Mouse (Mus musculus) left cerebral cortex, postnatal 14 days (tissue): ENCODE measurements around the gene Itga3. TPM values are rescaled to one million over a fixed set of nuclear protein-coding genes. Genes with fewer than 3 reads are reported as not detected.

Source experiments
- DNase-seq, 2 experiments: peaks; one replicate each; pipeline ENCODE4 v3.0.0; 2021 to 2022; ENCODE audit warnings: low spot score in 2 of 2, mixed read lengths in 1 of 2
- intact Hi-C: fragments of 180-260 bp; cut with DNase I; formaldehyde crosslinking; loops from one replicate; pipeline ENCODE4 v1.15.1; 2025
- total RNA-seq, 2 experiments: library from RNA; stranded (reverse); gene quantifications; 2 replicates each; pipeline ENCODE4 v1.2.3; 2021

The Itga3 gene
- total RNA-seq, 2 experiments from 2014 or later: 12.2 to 15.5 TPM

DNA sequence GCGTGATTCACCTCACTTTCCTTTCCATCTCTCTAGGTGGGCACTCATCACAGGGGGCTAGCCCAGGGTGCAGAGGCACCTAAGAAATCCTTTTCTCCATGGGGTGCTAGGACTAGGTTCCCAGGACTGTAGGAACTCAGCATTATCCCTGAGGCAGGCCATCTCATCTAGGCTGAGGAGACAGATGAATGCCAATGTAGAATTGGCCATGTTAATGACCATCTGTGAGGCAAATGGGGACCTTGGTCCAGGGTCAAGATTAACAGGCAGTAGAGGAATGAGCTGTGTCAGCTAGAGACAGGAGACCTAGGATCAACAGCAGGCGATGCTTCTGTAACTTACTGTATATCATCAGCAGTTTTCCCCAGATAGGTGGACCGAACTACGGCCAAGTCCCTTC, 36.8 kb downstream of the Itga3 start:
- intact Hi-C loops: loop anchor here (10.0 kb wide), 1 partner anchor 215 kb away; no protein-coding TSS in a partner anchor
- DNase-seq: no peak

DNA sequence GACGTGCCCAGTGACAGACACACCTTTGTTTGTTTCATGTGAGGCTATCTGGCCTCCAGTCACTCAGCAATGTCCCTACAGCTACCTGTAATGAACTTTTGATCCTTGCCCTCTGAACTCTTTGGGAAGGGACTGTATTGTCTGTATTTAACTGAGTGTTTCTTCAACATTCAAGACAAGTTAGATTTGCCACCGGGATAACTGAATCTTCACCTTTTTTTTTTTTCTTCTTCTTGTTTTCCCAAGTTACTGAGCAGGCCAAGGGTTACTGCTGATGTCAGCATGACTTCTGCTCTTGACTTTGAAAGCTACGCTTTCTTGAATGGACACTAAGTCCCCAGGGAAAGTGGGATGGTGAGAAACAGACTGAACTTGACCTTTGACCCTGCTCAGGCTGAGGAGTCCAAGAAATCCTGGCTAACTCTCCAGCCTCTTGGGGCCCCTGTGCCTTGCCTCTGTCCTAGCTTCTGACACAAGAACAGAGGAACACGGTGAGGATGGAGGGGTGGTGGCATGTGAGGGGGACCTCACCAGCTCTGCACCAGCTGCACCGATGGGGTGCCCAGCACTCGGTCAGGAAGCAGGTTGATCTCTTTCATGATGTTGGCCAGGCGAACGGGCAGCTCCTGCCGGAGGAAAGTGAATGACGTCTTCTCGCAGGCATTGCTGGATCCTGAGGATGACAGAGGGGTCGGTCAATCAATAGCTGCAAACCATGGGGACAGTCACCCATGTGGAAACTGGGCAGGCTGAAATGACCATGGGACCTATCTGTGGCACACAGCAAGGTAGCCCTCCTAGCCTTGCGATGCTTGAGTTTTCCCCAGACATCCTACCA, 37.6 kb downstream of the Itga3 start:
- intact Hi-C loops: no loop called here
- no peak for DNase-seq

DNA sequence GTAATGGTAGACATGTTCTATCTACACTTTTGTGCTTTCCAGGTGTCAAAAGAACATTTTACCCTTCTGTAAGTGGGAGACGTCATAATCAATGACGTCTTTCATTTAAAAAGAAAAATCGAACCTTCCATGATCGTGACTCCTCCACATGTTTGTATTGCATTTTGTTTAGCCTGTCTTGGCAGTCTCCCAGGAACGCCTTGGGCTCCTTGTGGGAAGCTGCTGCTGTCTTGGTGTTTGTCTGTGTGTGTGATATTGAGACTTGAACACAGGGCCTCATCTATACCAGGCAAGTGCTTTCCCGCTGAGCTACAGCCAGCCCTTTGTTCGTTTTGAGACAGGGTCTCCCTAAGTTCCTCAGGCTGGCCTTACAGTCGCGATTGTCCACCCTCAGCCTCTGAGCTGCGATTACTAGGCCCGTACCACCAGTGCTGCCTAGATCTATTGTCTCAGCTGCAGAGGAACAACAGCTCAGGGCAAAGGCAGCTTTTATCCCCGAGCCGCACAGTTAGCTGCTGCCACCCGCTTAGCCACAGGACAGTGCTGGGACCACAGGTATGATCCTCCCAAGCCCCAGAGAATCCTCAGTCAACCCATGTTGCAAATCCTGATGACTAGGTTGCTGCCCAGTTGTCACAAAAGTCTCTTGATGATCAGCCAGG, 38.3 kb downstream of the Itga3 start:
- no peak for DNase-seq

DNA sequence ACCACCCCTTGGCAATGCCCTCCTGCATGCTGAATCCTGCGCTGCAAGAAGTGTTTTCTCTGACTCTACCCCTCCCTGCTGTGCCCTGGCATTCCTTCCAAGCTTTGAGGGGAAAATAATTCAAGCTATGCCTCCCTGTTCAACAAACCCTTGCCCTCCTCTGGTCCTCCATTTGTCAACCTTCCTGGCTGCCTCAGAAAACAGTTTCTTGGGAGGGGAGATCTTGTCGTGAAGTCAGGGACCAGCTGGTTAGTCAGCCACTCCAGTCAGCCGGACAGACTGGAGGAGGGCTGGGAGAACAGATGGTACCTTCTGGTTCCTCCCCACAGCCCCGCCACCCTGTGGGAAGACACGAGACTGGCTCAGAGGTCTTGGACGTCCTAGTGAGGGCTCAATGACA, 39.3 kb downstream of the Itga3 start:
- intact Hi-C loops: no loop called here
- DNase-seq: no peak

More for the DNA sequence above, 38.3 kb downstream of the Itga3 start:
- intact Hi-C loops: no loop called here

DNA sequence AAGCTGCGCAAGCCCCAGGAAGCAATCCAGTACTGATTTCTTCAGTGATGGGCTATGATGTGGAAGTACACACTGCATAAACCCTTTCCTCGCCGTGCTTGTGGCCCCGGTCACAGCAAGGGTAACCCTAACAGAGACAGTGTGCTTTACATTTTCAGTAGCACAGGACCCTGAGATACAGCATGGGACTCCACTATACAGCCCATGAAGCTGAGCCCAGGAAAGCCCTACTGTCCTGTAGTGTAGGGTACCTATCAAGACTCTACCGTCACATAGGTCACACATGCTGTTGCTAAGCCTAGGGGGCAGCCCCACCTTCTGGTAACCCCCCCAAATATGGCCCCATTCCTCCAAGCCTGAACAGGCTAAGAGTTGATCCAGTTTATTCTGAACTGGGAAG, 40.1 kb downstream of the Itga3 start:
- intact Hi-C loops: no loop called here
- DNase-seq: no peak

DNA sequence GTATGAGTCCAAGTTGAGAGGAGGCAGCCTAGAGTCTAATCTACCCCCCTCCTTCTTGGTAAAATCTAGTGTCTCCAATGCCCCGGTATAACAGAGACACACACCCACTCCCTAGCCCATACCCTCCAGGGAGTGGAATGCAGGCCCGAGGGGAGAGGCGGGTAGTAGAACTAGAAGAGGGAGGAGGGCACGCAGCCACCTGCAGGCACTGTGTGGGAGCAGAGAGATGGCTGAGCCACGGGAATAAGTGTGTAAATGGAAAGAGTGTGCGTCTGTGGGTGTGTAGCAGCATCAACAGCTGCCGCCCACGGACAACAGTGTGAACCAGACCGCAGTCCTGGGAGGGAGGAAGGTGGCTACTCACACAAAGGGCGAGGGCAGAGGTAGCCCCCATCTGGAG, 41.7 kb downstream of the Itga3 start:
- peak in 1 of 2 experiments; percentile 50 for DNase-seq
- intact Hi-C loops: no loop called here

DNA sequence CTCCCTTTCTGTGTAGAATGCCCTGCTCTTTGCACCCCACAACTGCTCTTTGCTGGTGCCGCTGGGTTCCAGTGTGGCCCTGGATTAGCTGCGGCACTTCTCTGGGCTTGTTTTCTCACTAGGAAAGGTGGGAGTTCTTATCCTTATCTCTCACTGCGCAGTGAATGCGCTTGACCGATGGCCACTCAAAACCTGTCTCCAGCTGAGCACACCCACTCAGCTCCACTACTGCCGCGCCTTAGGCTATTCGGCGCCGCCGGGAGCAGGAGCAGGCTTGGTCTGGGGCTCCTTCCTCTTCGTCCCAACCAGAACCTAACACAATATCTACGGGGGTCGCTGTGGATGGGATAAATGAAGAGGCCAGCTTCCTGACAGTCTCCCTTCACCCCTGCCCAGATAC, 43.0 kb downstream of the Itga3 start:
- intact Hi-C loops: no loop called here
- DNase-seq: no peak

DNA sequence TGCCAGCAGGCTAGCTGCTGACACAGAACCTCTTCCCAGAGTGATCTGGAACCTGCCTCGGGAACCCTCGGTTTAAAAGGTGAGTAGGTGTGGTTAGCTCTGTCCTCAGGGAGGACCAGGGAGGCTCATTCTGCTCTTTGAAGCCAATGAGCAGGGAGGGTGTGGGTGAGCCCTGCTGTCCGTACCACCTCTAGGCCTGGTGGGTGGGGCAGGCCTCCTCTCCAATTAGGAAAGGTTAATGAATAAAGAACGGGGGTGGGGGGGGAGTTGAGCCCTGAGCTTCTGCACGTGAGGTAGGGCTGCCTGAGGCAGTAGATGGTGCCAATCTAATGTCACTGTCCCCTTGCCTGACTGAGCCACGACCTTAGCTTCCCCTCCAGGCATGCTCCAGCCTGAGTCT, 43.7 kb downstream of the Itga3 start:
- intact Hi-C loops: no loop called here
- no peak for DNase-seq

DNA sequence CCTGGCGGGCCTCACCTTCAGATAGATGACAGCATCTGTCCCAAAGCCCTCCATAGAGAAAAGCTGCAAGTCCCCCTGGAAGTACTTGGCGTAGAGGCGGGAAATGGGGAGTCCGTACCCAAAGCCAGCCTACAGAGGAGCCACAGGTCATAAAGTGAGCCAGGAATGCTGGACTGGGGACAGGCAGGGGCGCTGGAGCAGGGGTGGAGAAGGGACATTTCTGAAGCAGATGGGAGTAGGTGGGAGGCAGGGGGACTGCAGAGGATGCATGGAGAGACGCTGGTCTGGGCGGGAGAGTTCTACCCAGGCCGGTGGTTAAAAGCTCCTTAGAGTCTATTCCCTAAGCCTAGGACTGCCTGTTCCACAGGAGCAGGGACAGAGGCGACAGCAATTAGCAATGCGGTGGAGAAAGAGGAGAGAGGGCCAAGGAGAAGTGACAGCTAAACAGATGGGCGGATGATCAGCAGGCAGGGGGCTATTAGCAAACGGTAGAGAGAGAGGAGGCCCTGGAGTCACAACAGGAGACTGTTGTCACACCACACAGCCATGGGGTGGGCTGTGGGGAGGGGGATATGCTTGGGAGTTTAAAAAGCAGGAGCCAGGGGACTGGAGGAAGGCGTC, 48.6 kb downstream of the Itga3 start:
- intact Hi-C loops: no loop called here
- DNase-seq: no peak

DNA sequence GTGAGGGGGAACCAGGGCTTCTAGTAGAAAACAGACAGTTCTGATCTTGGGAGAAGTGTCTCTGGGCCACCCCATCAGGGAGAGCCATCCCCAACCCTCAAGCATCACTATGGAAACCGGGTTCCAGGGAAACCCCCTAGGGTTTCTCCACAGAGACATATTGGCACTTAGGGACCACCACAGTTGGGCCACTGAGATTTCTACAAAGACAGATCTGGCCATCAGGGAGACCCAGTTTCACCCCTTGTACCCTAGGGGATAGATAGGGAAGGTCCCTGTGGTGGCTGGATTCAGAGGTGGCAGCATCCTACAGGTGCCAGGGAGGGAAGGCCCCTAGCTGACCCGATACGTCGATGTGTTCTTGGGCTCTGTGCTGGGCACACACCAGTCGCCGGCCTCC, 49.8 kb downstream of the Itga3 start:
- no peak for DNase-seq
- intact Hi-C loops: no loop called here

DNA sequence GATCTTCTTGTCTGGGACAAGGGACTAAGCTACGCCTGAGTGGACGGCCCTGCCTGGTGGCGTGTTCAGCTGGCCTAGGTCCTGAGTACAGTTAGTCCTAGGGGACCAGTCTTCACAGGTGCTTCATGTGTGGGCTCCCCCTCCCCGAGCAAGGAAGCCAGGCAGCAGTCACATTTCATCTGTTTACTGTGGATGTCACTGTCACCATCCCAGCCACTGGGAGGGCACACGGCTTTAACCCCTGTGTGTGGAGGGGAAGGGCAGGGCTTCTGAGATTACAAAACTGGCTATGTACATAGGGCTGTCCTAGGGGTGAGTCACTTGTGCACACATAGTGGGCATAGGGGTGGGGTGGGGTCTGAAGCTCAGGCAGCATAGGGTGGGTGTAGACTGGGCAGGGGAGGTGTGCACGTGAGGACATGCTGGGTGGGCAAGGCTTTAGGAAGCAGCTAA, 50.5 kb downstream of the Itga3 start:
- no peak for DNase-seq
- intact Hi-C loops: no loop called here

DNA sequence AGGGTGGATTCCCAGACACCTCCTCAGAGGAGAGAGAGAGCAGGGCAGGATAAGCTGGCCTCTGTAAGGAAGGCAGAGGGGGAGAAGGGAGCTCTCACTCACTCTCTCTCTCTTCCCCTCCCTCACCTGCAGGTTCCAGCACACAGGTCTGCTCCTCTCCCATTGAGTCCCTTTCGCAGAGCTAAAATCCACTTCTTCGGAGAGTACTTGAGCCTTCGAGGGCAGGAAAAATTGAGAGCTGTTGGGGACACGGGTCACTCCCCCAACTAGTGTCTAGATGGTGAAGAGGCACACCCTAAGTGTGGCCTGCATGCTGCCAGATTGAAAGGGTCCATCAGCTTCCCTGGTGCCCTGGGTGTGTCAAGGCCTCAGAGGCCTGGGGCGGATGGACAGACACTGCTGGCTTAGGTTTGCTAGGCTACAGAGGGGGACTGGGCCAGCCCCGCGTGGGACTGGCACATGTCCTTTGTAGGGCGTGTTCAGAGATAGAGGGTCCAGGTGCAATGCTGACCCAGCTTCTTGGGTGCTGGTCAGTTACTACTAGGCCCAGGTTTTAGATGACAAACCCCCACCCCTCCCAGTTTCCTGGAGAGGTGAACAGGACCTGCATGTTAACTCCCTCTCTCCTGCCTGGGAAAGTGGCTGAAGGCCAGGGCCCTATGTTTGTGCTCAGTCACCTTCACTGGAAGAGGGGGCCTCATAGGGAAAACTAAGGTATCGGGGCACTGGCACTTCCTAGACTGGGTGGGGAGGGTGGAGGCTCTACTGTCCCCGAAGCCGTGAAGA, 51.2 kb downstream of the Itga3 start:
- no peak for DNase-seq
- intact Hi-C loops: no loop called here

DNA sequence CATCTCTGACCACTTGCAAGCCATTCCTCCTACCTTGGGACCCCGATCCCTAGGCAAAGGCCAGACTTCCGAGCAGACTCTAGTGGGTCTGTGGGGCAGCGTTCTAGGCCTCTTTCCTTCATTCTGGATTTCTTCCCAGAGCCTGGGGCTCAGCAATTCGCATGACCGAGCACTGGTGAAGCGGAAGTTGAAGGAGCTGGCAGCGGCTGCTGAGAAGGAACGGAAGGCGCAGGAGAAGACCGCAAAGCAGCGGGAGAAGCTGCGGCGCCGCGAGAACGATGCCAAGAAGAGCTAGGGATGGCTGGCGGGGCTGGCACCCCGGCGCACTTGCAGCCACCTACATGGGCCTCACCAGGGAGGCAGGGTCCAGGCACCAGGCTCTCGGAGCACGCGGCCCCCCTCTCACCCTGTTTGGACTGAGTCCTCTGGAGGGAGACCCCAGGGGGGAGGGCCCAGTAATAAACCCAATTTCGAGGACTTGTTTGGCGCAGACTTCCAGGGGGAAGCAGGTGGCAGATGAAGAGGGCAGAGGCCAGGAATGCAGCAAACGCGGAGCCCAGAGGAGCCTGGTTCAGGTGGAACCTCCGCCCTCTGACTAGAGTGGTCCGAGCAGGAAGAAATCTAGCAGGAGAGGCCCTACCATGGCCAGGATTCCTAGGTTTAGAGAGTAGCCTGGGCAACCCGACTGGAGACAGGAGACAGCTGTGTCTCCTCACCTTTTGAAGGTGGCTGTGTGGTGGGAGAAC, 52.0 kb downstream of the Itga3 start:
- DNase-seq: peak; percentile 60 to 66
- intact Hi-C loops: no loop called here

DNA sequence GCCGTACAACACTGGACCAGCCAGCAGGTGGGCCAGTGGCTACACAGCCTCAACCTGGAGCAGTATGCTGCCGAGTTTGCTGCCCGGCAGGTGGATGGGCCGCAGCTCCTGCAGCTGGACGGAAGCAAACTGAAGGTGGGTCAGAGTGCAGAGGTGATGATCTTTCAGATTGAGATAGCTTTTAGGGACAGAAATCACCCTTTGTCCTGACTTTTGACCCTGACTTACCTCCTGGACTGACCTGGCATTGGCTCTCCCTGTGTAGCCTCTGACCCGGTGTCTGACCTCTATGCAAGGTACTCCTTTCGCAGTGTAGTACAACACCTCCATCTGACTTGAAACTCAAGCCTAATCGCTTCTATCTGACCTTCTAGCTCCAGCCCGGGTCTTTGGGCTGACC, 53.1 kb downstream of the Itga3 start:
- intact Hi-C loops: no loop called here
- DNase-seq: no peak

DNA sequence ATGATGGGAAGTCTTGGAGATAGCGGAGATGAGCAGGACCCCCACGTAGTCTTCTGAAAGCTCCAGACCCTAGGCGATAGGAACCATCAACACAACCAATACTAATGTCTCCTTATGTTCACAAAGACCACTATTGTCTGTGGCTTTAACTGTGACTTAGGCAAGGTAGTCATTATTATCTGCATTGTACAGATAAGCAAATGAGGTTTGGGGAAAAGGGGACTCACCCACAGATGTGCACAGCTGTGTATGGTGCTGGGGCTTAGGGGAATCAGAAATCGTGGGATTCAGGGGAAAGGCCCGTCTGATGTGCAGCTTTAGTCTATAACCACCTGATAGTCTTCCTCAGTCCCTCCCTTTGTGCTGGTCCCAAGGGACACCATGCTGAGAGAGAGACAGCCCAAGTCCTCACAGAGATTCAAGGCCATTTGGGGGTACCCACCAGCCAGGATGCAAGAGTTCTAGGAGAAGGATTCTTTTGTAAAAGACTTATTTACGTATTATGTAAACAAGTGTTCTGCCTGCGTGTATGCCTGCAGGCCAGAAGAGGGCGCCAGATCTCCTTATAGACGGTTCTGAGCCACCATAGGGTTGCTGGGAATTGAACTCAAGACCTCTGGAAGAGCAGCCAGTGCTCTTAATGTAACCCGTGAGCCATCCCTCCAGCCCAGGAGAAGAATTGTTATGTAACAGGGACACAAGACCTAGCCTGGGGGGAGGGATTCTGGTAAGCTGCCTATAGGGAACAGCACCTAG, 54.2 kb downstream of the Itga3 start:
- intact Hi-C loops: no loop called here
- DNase-seq: no peak

DNA sequence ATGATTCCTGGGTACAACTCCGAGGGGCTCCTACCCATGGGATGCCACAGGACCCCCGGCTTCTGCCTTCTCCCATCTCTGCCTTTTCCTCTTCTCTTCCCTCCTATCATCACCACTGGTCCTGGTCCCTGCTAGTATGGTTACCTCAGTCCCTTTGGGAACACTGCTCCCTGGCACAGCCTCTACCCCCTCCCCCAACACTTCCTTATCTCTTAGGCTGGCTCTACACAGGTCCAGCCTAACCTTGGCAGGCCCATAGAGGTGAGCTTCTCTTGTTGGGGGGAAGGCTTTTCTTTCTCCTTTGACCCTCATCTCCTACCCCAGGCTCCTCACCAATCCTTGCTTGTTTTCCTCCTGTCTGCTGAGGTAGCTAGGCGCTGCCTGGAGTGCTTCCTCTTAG, 61.1 kb downstream of the Itga3 start:
- no peak for DNase-seq
- intact Hi-C loops: no loop called here

DNA sequence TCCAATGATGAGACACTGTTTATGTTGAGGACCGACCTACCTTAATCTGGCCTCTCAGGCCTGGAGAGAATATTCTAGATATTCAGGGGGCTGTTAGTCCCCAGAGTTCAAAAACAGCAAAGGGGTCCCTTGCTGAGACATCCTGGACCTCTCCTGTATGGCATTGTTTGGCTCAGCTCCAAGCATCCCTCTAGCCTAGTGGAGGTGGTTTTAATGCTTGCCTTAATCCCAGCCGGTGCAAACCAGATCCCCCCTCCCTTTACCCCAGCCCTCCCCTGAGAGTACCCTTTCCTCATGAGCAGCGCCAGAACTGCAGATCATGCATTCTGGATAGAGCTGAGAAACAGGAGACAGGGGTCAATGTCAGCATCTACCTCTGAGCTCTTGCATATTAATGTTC, 64.1 kb downstream of the Itga3 start:
- intact Hi-C loops: no loop called here
- DNase-seq: no peak

DNA sequence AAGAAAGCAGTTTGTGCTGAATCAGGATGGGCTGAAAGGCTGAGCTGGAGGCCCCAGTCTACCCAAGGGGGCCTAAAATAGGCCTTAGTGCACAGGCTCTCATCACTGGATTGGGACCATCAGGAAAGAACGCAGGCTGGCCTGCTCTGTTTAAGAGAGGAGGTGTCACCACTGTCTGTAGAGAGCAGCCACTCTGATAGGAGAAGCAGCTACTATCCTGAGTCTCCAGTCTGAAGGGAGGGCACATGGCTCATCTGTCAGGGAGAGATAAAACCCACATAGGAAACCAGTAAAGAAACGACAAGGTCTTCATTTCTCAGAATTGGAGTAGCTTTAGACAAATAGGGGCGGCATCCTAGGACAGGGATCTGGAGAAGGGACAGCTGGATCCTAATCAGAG, 64.5 kb downstream of the Itga3 start:
- no peak for DNase-seq
- intact Hi-C loops: no loop called here
